Mouse (Mus musculus) MEL (cell line): ENCODE results near the gene Llgl2. TPM values are rescaled to one million over a fixed set of nuclear protein-coding genes. Genes with fewer than 3 reads are reported as not detected.

Experiments
- CHD1 ChIP-seq: IDR thresholded peaks from 2 replicates; pipeline ENCODE4 v1.6.1; 2012; ENCODE audit warnings: low read depth, mild to moderate bottlenecking, inconsistent platforms, low read length, improper control_type of control experiment
- CHD2 ChIP-seq: IDR thresholded peaks from 2 replicates; pipeline ENCODE4 v1.6.1; 2011; ENCODE audit warnings: low read length, improper control_type of control experiment
- CTCF ChIP-seq, 3 experiments: IDR thresholded peaks in 2 of 3; conservative IDR thresholded peaks in 1 of 3; 2 replicates each; pipeline ENCODE4 v1.5.1; 2011 to 2012; ENCODE audit warnings: low read length in 3 of 3, low read depth in 2 of 3, mild to moderate bottlenecking in 2 of 3, improper control_type of control experiment in 1 of 3, inconsistent platforms in 1 of 3, mixed read lengths in 1 of 3, moderate library complexity in 1 of 3; ENCODE audit not compliant: control insufficient read depth in 1 of 3, insufficient read depth in 1 of 3, poor library complexity in 1 of 3, severe bottlenecking in 1 of 3
- ETS1 ChIP-seq: IDR thresholded peaks from 2 replicates; pipeline ENCODE4 v1.6.1; 2012; ENCODE audit warnings: low read depth, mild to moderate bottlenecking, inconsistent platforms, low read length, improper control_type of control experiment, moderate library complexity
- GABPA ChIP-seq: IDR thresholded peaks from 2 replicates; pipeline ENCODE4 v1.6.1; 2012; ENCODE audit warnings: low read depth, mild to moderate bottlenecking, inconsistent platforms, low read length, improper control_type of control experiment, moderate library complexity
- HCFC1 ChIP-seq: IDR thresholded peaks from 2 replicates; pipeline ENCODE4 v1.6.1; 2012; ENCODE audit warnings: low read depth, mild to moderate bottlenecking, inconsistent platforms, low read length, improper control_type of control experiment, moderate library complexity
- JUND ChIP-seq: IDR thresholded peaks from 2 replicates; pipeline ENCODE4 v1.6.1; 2011; ENCODE audit warnings: low read depth, mild to moderate bottlenecking, improper control_type of control experiment, low read length
- MAFK ChIP-seq: IDR thresholded peaks from 2 replicates; pipeline ENCODE4 v1.6.1; 2011; ENCODE audit warnings: low read depth, mild to moderate bottlenecking, low read length, improper control_type of control experiment, borderline replicate concordance
- MXI1 ChIP-seq: IDR thresholded peaks from 2 replicates; pipeline ENCODE4 v1.6.1; 2011; ENCODE audit warnings: mild to moderate bottlenecking, low read depth, low read length, improper control_type of control experiment
- NELFE ChIP-seq: IDR thresholded peaks from 2 replicates; pipeline ENCODE4 v1.6.1; 2011; ENCODE audit warnings: low read depth, low read length, improper control_type of control experiment
- NRF1 ChIP-seq: IDR thresholded peaks from 2 replicates; pipeline ENCODE4 v1.6.1; 2014; ENCODE audit warnings: low read depth, mild to moderate bottlenecking, inconsistent platforms, low read length, improper control_type of control experiment, moderate library complexity; ENCODE audit not compliant: poor library complexity, insufficient read depth, severe bottlenecking
- POLR2AphosphoS2 ChIP-seq: IDR thresholded peaks from 2 replicates; pipeline ENCODE4 v1.6.1; 2011; ENCODE audit warnings: low read length, improper control_type of control experiment
- POLR2AphosphoS5 ChIP-seq: IDR thresholded peaks from 2 replicates; pipeline ENCODE4 v1.6.1; 2012; ENCODE audit warnings: low read depth, borderline replicate concordance, mild to moderate bottlenecking, inconsistent platforms, low read length, moderate library complexity, mixed read lengths
- RAD21 ChIP-seq: IDR thresholded peaks from 2 replicates; pipeline ENCODE4 v1.6.1; 2011; ENCODE audit warnings: mild to moderate bottlenecking, low read depth, low read length, improper control_type of control experiment
- SIN3A ChIP-seq: IDR thresholded peaks from 2 replicates; pipeline ENCODE4 v1.6.1; 2012; ENCODE audit warnings: low read length, improper control_type of control experiment, inconsistent platforms
- TCF12 ChIP-seq: IDR thresholded peaks from 2 replicates; pipeline ENCODE4 v1.6.1; 2014; ENCODE audit warnings: low read depth, mild to moderate bottlenecking, inconsistent platforms, low read length, improper control_type of control experiment, moderate library complexity
- UBTF ChIP-seq: IDR thresholded peaks from 2 replicates; pipeline ENCODE4 v1.6.1; 2012; ENCODE audit warnings: low read depth, mild to moderate bottlenecking, inconsistent platforms, low read length, improper control_type of control experiment, moderate library complexity, borderline replicate concordance; ENCODE audit not compliant: insufficient read depth
- USF1 ChIP-seq: IDR thresholded peaks from 2 replicates; pipeline ENCODE4 v1.6.1; 2014; ENCODE audit warnings: low read depth, mild to moderate bottlenecking, inconsistent platforms, low read length, improper control_type of control experiment, moderate library complexity
- USF2 ChIP-seq, 2 experiments: IDR thresholded peaks; 2 replicates each; pipeline ENCODE4 v1.6.1; 2011 to 2012; ENCODE audit warnings: improper control_type of control experiment in 2 of 2, low read length in 2 of 2, borderline replicate concordance in 1 of 2, inconsistent platforms in 1 of 2, low read depth in 1 of 2, mild to moderate bottlenecking in 1 of 2; ENCODE audit not compliant: insufficient read depth in 1 of 2
- ZC3H11A ChIP-seq: IDR thresholded peaks from 2 replicates; pipeline ENCODE4 v1.6.1; 2012; ENCODE audit warnings: low read depth, mild to moderate bottlenecking, inconsistent platforms, low read length, improper control_type of control experiment
- ZKSCAN1 ChIP-seq: IDR thresholded peaks from 2 replicates; pipeline ENCODE4 v1.6.1; 2012; ENCODE audit warnings: low read depth, mild to moderate bottlenecking, inconsistent platforms, low read length, improper control_type of control experiment, moderate library complexity
- ZMIZ1 ChIP-seq: IDR thresholded peaks from 2 replicates; pipeline ENCODE4 v1.6.1; 2012; ENCODE audit warnings: low read depth, mild to moderate bottlenecking, inconsistent platforms, low read length, improper control_type of control experiment, moderate library complexity
- ZNF384 ChIP-seq: IDR thresholded peaks from 2 replicates; pipeline ENCODE4 v1.6.1; 2012; ENCODE audit warnings: low read depth, mild to moderate bottlenecking, inconsistent platforms, low read length, improper control_type of control experiment
- polyA plus RNA-seq, 2 experiments: library from polyadenylated mRNA; stranded (reverse) in 1 of 2; unstranded in 1 of 2; fragments of >175 nt in 1 of 2; fragments of >200 nt in 1 of 2; gene quantifications; 2 replicates each; pipeline versions ENCODE4 v1.2.1 to v1.2.4; 2012; ENCODE audit warnings: low replicate concordance in 2 of 2, low read depth in 1 of 2; ENCODE audit not compliant: insufficient read length in 2 of 2, insufficient read depth in 1 of 2, missing spikeins in 1 of 2
- total RNA-seq: library from RNA; depleted of rRNA; stranded (reverse); fragments of 300-350 nt; gene quantifications from 2 replicates; pipeline ENCODE4 v1.2.3, GENCODE M21; 2012

Llgl2 gene
- total and polyA plus RNA-seq, 3 experiments, result 15.9 to 22.6 TPM; not detected in 1

DNA sequence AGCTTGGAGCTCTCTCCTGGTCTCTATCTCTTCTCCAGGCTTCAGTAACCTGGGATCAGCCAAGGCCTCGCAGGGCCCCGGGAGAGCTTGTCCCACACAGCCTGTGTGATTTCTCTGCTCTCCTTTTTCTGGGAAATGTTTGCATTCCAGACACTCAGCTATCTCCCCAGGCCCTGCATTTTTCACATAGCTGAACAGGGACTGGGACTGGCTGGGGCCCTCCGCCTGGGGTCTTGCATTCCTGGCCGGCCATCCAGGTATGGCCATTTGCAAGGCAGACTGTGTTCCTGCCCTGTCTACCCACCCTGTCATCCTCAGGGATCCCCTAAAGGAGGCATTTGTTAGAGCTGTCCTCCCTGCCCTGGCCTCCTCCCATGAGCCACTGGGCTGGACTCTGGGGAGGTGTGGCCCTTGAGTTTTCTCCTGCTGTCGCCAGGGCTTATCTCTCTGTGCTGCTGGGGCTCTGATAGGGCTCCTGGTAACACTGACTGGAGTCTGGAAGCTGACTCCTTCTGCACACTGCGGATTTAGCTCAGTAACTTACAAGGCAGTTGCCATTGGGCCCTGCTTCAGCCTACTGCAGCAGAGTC lies 18.2 kb downstream of the Llgl2 start (continued):
- TF ChIP-seq CTCF (IDR thresholded peaks at IDR 0.05 in 2 of 3, conservative IDR thresholded peaks at IDR 0.05 in 1 of 3; ENCODE audit: control insufficient read depth in 1 of 3, insufficient read depth in 1 of 3, low read depth in 2 of 3, low read length in 3 of 3, poor library complexity in 1 of 3, severe bottlenecking in 1 of 3) (no peak), UBTF (no peak), MXI1 (peak; percentile 63), POLR2AphosphoS2 (no peak), CHD2 (no peak), MAFK (no peak), ZKSCAN1 (no peak), ZC3H11A (no peak), ZMIZ1 (no peak), HCFC1 (peak; percentile 71), SIN3A (peak; percentile 93), POLR2AphosphoS5 (no peak), RAD21 (no peak), USF2 (IDR thresholded peaks at IDR 0.05; ENCODE audit: borderline replicate concordance in 1 of 2, insufficient read depth in 1 of 2, low read depth in 1 of 2, low read length in 2 of 2) (no peak), TCF12 (peak; percentile 87), GABPA (no peak), ETS1 (peak; percentile 86), JUND (no peak), CHD1 (no peak), ZNF384 (no peak), NRF1 (0 out of 2 replicates have a peak, but pooled peaks have one; percentile 19), USF1 (0 out of 2 replicates have a peak, but pooled peaks have one; percentile 12), NELFE (no peak; the same call in 1 of the 2 replicates)
